11 mouse cellular contexts compared by ENCODE assay signal in the genomic region with DNA sequence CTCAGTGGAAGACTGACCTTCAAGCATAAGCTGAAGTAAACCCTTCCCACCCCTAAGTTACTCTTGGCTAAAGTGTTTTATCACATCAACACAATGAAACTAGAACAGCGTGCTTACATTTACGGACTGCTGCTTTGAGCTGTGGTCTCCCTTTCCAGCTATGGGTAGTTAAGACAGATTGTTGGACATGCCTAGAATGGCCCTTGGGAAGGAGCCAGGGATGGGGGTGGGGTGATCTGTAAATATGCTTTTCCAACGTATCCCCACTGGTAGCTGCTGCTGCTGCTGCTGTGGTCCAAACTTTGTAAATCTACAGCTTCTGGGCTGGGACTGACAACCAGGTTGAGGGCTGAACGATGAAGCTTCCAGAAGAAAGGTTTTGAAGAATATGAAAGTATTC. TPM values are rescaled to one million over a fixed set of nuclear protein-coding genes. Genes with fewer than 3 reads are reported as not detected.
DNase-seq lines count a peak whose midpoint lies in the region.
"Had no signal": no experiment of that assay in that cellular context is flagged by ENCODE, and none has a peak within 500 bp of the region (broad histone marks: within the 10 kb centered on the region; RNA-seq: fewer than 3 reads in every experiment).

No protein-coding gene starts in this region.

- DNase-seq in heart, postnatal 4 days = peak; percentile 68
- no peak for DNase-seq in heart, adult 8-10 months (ENCODE audit: low spot score)
- peak; percentile 26 for DNase-seq in right cerebral cortex, postnatal 4 days
- no peak for DNase-seq in right cerebral cortex, postnatal 25 days
- peak; percentile 54 for DNase-seq in kidney, postnatal 14 days
- no peak for DNase-seq in forebrain, embryonic 10.5 days (ENCODE audit: extremely low spot score, low spot score)
- no peak for DNase-seq in left cerebral cortex, adult 18-20 months (ENCODE audit: low spot score in 2 of 2)
- DNase-seq: adrenal gland, adult 2 months; gastrocnemius, postnatal 14 days; liver, embryonic 13.5 days had no signal

- H3K4me1 ChIP-seq in forebrain, embryonic 10.5 days = peaks cover 14% of the 10 kb centered on the region
- H3K4me1 ChIP-seq: embryonic facial prominence, embryonic 15.5 days; liver, embryonic 13.5 days had no signal

- H3K36me3 ChIP-seq in forebrain, embryonic 10.5 days (replicated peaks) = no peaks in the 10 kb centered on the region
- H3K36me3 ChIP-seq: embryonic facial prominence, embryonic 15.5 days; liver, embryonic 13.5 days had no signal

- no peaks in the 10 kb centered on the region for H3K27me3 ChIP-seq in forebrain, embryonic 10.5 days (ENCODE audit: poor library complexity, severe bottlenecking)
- H3K27me3 ChIP-seq: embryonic facial prominence, embryonic 15.5 days; liver, embryonic 13.5 days had no signal

- no peak overlapping the region for H3K4me3 ChIP-seq in forebrain, embryonic 10.5 days
- H3K4me3 ChIP-seq: embryonic facial prominence, embryonic 15.5 days; liver, embryonic 13.5 days had no signal

- no peaks in the 10 kb centered on the region for H3K9me3 ChIP-seq in forebrain, embryonic 10.5 days
- H3K9me3 ChIP-seq: embryonic facial prominence, embryonic 15.5 days; liver, embryonic 13.5 days had no signal

- H3K27ac ChIP-seq in forebrain, embryonic 10.5 days = no peak overlapping the region
- H3K27ac ChIP-seq: embryonic facial prominence, embryonic 15.5 days; liver, embryonic 13.5 days had no signal

- WGBS in forebrain, embryonic 10.5 days = 84% methylated on average over 4 of the region's 4 CpGs

RNA-seq across cellular contexts. Expression of gene Rpl10-ps3, which starts 40.8 kb away (rescaled TPM):
- total RNA-seq in heart, postnatal 4 days (2021) = 100 to 1,000 TPM; 702 to 730 TPM
- 100 to 1,000 TPM; 421 to 573 (median 516) TPM for total RNA-seq in heart, adult 8-10 months (2022)
- 168 and 208 TPM in 2 replicates for polyA plus RNA-seq in forebrain, embryonic 10.5 days (2016; fragmentation: Nextera tagmentation; extraction: Ambion mirVana)
- total RNA-seq in left cerebral cortex, adult 18-20 months (2021) = 100 to 1,000 TPM; 362 to 376 TPM

Comparison
In these comparisons a context has a peak if more than half of its experiments do, and no peak if none do; other contexts are left out.
1. DNase-seq: peak in heart, postnatal 4 days (single experiment), right cerebral cortex, postnatal 4 days (single experiment) and kidney, postnatal 14 days (single experiment); none in heart, adult 8-10 months (single experiment), right cerebral cortex, postnatal 25 days (single experiment), forebrain, embryonic 10.5 days (single experiment) and left cerebral cortex, adult 18-20 months (0 of 2).